Mouse (Mus musculus) limb, embryonic 12.5 days (tissue): ENCODE measurements around the gene Mamstr. TPM values are rescaled to one million over a fixed set of nuclear protein-coding genes. Genes with fewer than 3 reads are reported as not detected.

Experiments used
- ATAC-seq: fragments of 200-750 bp; cut with Nextera tagmentation; 2 replicates; pipeline ENCODE4 v1.8.0; 2017; ENCODE audit warnings: low read depth, moderate TSS enrichment; ENCODE audit not compliant: insufficient number of reproducible peaks, insufficient read depth, low FRiP score, low TSS enrichment
- H3K27ac ChIP-seq: fragments of 300-500 bp; sonication (generic); 2 replicates; pipeline ENCODE4 v1.5.1; 2016; ENCODE audit warnings: mild to moderate bottlenecking, moderate library complexity
- H3K27me3 ChIP-seq: fragments of 300-500 bp; sonication (generic); 2 replicates; pipeline ENCODE4 v1.6.1; 2016; ENCODE audit warnings: mild to moderate bottlenecking, moderate library complexity
- H3K36me3 ChIP-seq: fragments of 300-500 bp; sonication (generic); 2 replicates; pipeline ENCODE4 v1.6.1; 2016; ENCODE audit warnings: mild to moderate bottlenecking, moderate library complexity
- H3K4me1 ChIP-seq: fragments of 300-500 bp; sonication (generic); replicated peaks from 2 replicates; pipeline ENCODE4 v1.6.1; 2016
- H3K4me2 ChIP-seq: fragments of 300-500 bp; sonication (generic); 2 replicates; pipeline ENCODE4 v1.6.1; 2016; ENCODE audit warnings: mild to moderate bottlenecking, moderate library complexity
- H3K4me3 ChIP-seq: fragments of 300-500 bp; sonication (generic); replicated peaks from 2 replicates; pipeline ENCODE4 v1.5.1; 2016; ENCODE audit warnings: mild to moderate bottlenecking
- H3K9ac ChIP-seq: fragments of 300-500 bp; sonication (generic); replicated peaks from 2 replicates; pipeline ENCODE4 v1.6.1; 2016; ENCODE audit warnings: mild to moderate bottlenecking, moderate library complexity
- H3K9me3 ChIP-seq: fragments of 300-500 bp; sonication (generic); 2 replicates; pipeline ENCODE4 v1.6.1; 2016; ENCODE audit warnings: mild to moderate bottlenecking, moderate library complexity
- WGBS: fragments of 180-500 bp; shearing (Covaris S2); methylation state at CpG from one replicate; pipeline ENCODE4 v1.1.7; 2016; 5-methylcytosine and 5-hydroxymethylcytosine counted together
- polyA plus RNA-seq: library from polyadenylated mRNA; unstranded; fragments of >200 nt; fragmentation: Nextera tagmentation; extraction: Ambion mirVana; gene quantifications from 2 replicates; pipeline ENCODE4 v1.2.1, GENCODE M21; 2016

Mamstr gene
- polyA plus RNA-seq, 1 experiment from 2014 or later = 5.7 TPM

DNA sequence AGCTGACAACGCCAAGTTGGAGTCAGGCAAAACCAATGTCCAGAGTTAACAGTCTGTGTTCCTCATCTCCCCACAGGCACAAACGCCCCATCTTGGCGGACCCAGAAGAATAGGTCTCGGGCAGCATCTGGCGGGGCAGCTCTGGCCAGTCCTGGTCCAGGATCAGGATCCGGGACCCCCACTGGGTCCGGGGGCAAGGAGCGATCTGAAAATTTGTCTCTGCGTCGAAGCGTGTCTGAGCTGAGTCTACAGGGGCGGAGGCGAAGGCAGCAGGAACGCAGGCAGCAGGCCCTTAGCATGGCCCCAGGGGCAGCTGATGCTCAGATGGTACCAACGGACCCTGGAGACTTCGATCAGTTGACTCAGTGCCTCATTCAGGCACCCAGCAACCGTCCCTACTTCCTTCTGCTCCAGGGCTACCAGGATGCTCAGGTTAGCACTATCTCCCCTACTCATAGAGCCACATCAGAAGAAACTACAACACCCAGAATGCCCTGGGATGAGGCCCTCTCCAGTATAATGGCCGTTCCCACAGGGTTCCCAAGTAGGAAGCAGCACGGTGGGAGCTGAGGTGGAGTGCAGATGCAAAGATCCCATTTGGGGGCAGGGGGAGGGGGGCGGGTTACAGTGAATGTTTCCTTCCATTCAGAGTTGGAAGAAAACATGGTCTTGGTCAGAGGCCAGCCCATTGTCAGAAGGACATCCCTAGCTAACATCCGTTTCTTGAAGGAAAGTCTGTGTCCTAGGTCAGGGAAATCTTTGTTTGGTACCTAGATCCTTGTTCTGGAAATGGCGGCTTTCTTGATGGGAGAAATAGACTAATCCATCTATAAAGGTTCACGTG, 9.5 kb upstream of the Mamstr start:
- no peak overlapping the region for H3K4me3 ChIP-seq
- no peak overlapping the region for H3K9ac ChIP-seq
- H3K4me1 ChIP-seq = peaks cover 11% of the 10 kb centered on the region
- no peak overlapping the region for H3K4me2 ChIP-seq
- no peak for ATAC-seq
- H3K27me3 ChIP-seq = peaks cover 64% of the 10 kb centered on the region
- no peak overlapping the region for H3K27ac ChIP-seq
- no peaks in the 10 kb centered on the region for H3K36me3 ChIP-seq
- H3K9me3 ChIP-seq = no peaks in the 10 kb centered on the region
- WGBS = 73% methylated on average over 23 of the region's 23 CpGs

DNA sequence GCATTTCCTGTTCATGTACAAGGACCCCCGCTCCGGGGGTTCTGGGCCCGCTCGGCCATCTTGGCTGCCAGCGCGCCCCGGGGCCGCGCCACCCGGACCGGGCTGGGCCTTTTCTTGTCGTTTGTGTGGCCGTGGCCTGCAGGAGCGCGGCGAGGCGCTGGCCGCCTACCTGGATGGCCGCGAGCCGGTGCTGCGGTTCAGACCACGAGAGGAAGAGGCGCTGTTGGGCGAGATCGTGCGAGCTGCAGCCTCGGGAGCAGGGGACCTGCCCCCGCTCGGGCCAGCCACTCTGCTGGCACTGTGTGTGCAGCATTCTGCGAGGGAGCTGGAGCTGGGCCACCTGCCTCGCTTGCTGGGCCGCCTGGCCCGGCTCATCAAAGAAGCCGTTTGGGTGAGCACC, 7.3 kb upstream of the Mamstr start:
- 8% methylated on average over 34 of the region's 35 CpGs for whole genome bisulfite sequencing
- Histone ChIP-seq H3K27ac (no peak overlapping the region), H3K27me3 (peaks cover 50% of the 10 kb centered on the region)

DNA sequence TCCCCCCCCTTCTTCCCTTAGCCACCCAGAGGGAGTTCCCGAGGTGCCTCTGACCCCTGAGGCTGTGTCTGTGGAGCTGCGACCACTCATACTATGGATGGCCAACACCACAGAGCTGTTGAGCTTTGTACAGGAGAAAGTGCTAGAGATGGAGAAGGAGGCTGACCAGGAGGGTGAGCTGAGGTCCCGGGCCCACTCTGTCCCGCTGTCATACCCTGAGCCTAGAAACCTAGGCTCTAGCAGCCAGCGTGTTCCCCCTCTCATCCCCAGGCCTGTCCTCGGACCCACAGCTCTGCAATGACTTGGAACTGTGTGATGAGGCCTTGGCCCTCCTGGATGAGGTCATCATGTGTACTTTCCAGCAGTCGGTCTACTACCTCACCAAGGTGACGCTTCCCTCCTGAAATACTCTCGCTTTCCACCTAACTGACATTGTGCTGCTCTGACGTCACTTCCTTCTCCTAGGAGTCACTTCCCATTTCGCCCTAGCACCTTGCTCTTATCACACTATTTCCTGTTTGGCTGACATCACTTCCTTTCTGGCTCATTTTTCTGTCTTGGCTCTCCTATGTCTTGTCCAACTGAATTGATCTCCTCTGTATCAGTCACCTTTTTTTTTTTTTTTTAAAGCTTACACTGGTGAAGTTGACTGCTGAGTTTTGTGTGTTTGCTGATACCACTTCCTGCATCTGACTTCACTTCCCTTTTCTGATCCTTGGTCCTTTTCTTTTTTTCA, 4.7 kb upstream of the Mamstr start:
- no peaks in the 10 kb centered on the region for H3K9me3 ChIP-seq
- no peak overlapping the region for H3K4me2 ChIP-seq
- H3K4me1 ChIP-seq = peaks cover 24% of the 10 kb centered on the region
- H3K4me3 ChIP-seq = no peak overlapping the region
- no peak overlapping the region for H3K27ac ChIP-seq
- WGBS = 92% methylated on average over 11 of the region's 11 CpGs
- H3K36me3 ChIP-seq = peaks cover 14% of the 10 kb centered on the region; the same call in 1 of the 2 replicates
- no peak for ATAC-seq
- no peak overlapping the region for H3K9ac ChIP-seq
- peaks cover 30% of the 10 kb centered on the region for H3K27me3 ChIP-seq

More for the DNA sequence above, 7.3 kb upstream of the Mamstr start:
- H3K36me3 ChIP-seq = peaks cover 14% of the 10 kb centered on the region; the same call in 1 of the 2 replicates
- H3K4me2 ChIP-seq = peak overlapping the region; percentile 60
- peak overlapping the region; percentile 58 for H3K9ac ChIP-seq
- peak overlapping the region; percentile 32 for H3K4me3 ChIP-seq
- ATAC-seq = no peak
- H3K4me1 ChIP-seq = peaks cover 11% of the 10 kb centered on the region
- no peaks in the 10 kb centered on the region for H3K9me3 ChIP-seq

DNA sequence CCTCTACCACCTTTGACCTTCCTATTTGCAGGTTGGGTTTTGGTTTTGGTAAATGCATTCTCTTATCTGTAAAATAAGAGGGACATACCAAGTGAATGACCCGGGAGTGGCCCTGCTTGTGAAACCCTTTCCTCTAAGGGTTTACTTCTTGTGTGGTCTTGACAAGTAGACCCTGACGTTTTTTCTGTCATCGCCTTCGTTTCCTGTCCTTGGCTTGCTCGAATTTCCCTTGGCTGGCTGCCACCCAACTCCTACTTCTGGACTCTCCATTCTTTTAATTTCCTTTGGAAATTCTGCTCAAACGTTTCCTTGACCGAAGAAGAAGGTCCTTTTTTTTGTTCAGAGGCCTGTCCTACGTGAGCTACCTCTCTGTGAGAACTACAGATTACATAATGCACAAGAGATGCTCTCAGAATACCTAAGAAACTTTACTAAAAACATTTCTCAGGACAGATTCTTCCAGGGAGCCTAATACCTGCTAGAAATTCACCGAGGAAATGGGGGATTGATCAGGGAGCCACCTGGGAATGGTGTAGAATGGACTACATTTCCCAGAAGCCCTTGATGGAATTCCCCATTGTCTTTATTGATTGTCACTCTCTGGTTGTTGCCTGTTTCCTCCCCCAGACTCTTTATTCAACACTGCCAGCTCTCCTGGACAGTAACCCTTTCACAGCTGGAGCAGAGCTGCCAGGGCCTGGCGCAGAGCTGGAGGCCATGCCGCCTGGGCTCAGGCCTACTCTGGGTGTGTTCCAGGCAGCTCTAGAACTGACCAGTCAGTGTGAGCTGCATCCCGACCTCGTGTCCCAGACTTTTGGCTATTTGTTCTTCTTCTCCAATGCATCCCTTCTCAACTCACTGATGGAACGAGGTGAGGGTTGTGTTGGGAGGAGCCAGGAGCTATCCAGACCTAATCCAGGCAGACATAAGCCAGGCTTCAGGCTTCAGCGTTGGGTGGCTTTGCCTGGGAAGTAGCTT, 3.8 kb upstream of the Mamstr start:
- 84% methylated on average over 15 of the region's 15 CpGs for WGBS
- Histone ChIP-seq H3K4me3 (no peak overlapping the region), H3K36me3 (peaks cover 14% of the 10 kb centered on the region; the same call in 1 of the 2 replicates), H3K4me1 (peaks cover 26% of the 10 kb centered on the region), H3K27ac (peak overlapping the region; percentile 29; the same call in 1 of the 2 replicates), H3K9me3 (no peaks in the 10 kb centered on the region), H3K27me3 (peaks cover 23% of the 10 kb centered on the region), H3K9ac (0 out of 2 replicates have a peak overlapping the region, but pooled peaks have one; percentile 8), H3K4me2 (no peak overlapping the region)
- no peak for ATAC-seq

DNA sequence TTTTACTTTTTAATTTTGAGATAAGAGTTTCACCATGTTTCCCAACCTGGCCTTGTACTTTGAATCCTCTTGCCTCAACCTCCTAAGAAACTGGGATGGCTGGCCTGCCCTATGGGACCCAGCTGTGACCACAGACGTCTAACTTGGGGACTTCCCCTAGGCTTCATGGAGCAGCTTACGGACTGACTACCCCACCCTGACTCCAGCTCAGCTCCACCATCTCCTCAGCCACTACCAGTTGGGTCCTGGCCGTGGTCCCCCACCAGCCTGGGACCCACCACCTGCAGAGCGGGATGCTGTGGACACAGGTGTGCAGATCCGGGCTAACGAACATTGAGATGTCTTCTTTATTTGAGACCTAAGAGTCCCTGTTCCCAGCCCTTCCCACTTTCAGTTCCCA, 2.1 kb upstream of the Mamstr start:
- H3K9me3 ChIP-seq = no peaks in the 10 kb centered on the region
- no peak overlapping the region for H3K4me3 ChIP-seq
- H3K4me2 ChIP-seq = peak overlapping the region; percentile 51; the same call in 1 of the 2 replicates
- H3K27ac ChIP-seq = no peak overlapping the region
- H3K4me1 ChIP-seq = peaks cover 36% of the 10 kb centered on the region
- WGBS = 93% methylated on average over 6 of the region's 6 CpGs
- no peak for ATAC-seq
- no peak overlapping the region for H3K9ac ChIP-seq
- peaks cover 14% of the 10 kb centered on the region; the same call in 1 of the 2 replicates for H3K36me3 ChIP-seq
- H3K27me3 ChIP-seq = peaks cover 8% of the 10 kb centered on the region

DNA sequence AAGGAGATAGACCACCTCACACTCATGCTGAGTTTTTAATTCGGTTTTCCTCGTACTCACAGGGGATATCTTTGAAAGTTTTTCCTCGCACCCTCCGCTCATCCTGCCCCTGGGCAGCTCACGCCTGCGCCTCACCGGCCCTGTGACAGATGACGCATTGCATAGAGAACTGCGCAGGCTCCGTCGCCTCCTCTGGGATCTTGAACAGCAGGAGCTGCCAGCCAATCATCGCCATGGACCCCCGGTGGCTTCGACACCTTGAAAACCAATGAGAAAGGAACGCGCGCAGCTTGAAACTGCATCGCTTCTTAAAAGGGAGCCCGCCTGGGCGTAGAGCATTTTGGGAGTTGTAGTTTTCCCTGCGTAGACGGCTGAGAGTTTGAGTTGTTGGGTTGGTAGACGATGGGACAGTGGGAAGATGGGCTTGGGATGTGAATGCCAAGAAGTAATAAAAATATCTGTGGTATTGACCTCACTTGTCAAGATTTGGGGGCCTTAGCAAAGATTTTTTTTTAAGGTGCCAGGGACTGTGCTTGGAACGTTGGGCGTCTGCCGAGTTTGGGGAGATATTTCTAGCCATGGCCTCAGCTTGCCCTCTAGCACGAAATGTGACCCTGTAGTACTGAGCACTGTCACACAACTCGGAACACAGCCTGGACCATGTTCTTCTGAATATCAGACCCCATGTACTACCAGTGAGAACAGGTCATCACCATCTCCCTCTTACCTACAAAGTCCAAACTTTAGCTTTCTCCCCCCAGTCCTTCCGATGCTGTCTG, 965 bp upstream of the Mamstr start:
- 18% methylated on average over 29 of the region's 29 CpGs for WGBS
- 0 out of 2 replicates have a peak overlapping the region, but pooled peaks have one; percentile 53 for H3K27ac ChIP-seq

DNA sequence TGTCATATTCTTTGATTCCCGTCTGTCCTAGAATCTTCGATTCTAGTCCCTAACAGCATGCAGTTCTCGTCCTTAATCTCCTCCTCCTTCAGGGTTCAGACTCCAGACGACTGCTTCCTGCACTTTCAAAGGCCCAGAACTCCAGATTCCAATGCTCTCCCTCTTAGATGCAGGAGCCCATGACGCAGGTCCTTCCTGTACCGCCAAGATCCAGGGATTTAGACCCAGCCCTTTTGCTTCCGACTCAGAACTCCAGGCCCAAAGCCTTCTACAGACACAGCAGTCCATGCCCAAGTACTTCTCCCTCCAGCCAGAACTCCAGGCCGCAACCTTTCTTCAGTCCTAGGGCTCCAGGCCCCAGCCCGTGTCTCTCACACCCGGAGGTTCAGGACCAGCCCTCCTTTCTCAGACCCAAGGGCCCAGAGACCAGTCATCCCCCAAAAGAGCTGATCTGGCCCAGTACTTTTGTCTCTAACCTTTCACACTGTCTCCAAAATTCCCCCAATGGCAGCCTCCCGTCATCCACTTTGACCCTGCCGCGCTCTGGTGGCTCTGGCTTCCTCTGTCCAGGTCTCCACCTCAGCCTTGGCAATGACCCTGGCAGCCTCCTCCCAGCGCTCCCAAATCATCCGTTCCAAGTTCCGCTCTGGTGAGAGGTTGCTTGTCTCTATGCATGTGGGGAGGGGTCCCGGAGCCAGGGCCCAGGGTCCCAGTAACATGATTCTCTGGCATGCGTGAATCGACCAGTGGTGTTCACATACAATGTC, 597 bp downstream of the Mamstr start:
- H3K36me3 ChIP-seq = peaks cover 14% of the 10 kb centered on the region; the same call in 1 of the 2 replicates
- no peak for ATAC-seq
- H3K4me1 ChIP-seq = peaks cover 49% of the 10 kb centered on the region

More for the DNA sequence above, 965 bp upstream of the Mamstr start:
- H3K4me3 ChIP-seq = peak overlapping the region; percentile 32
- H3K9ac ChIP-seq = 0 out of 2 replicates have a peak overlapping the region, but pooled peaks have one; percentile 38
- H3K27me3 ChIP-seq = no peaks in the 10 kb centered on the region; the same call in 1 of the 2 replicates
- H3K4me1 ChIP-seq = peaks cover 37% of the 10 kb centered on the region
- H3K9me3 ChIP-seq = no peaks in the 10 kb centered on the region
- ATAC-seq = peak; percentile 77
- peaks cover 14% of the 10 kb centered on the region; the same call in 1 of the 2 replicates for H3K36me3 ChIP-seq
- H3K4me2 ChIP-seq = peak overlapping the region; percentile 51

DNA sequence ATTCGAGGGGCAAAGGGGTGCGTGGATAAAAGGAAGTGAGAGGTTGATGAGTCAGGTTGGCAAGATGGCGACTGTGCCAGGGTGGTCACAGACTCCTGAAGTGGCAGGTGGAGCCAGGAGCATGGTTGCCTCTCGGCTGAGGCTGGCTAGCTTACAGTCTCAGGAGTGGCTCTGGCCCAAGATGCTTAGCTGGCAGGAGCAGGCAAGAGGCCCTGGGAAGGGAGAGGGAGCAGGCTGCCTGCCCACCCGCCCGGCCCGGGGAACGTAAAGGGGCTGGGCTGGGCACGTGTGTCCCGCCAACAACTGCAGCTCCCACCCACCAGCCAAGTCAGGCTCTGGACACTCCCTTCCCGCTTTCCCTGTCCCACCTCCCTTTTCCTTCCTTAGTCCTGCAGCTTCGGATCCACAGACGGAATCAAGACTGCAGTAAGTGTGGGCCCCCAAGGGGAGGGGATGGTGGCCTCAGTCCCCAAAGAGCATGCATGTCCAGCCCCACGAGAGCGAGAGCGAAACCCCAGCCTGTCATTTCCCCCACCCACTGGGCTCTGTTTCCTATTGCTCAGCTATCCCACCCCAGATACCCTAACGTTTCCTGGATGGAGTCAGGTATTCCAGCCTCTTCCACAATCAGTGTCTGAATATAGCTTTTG, 1.7 kb downstream of the Mamstr start:
- H3K36me3 ChIP-seq = peaks cover 8% of the 10 kb centered on the region; the same call in 1 of the 2 replicates
- 0 out of 2 replicates have a peak overlapping the region, but pooled peaks have one; percentile 37 for H3K27ac ChIP-seq

More for the DNA sequence above, 597 bp downstream of the Mamstr start:
- H3K9ac ChIP-seq = no peak overlapping the region
- no peaks in the 10 kb centered on the region for H3K9me3 ChIP-seq
- peaks cover 6% of the 10 kb centered on the region; the same call in 1 of the 2 replicates for H3K27me3 ChIP-seq
- no peak overlapping the region for H3K27ac ChIP-seq
- no peak overlapping the region for H3K4me3 ChIP-seq
- peak overlapping the region; percentile 64; the same call in 1 of the 2 replicates for H3K4me2 ChIP-seq
- WGBS = 74% methylated on average over 19 of the region's 19 CpGs

DNA sequence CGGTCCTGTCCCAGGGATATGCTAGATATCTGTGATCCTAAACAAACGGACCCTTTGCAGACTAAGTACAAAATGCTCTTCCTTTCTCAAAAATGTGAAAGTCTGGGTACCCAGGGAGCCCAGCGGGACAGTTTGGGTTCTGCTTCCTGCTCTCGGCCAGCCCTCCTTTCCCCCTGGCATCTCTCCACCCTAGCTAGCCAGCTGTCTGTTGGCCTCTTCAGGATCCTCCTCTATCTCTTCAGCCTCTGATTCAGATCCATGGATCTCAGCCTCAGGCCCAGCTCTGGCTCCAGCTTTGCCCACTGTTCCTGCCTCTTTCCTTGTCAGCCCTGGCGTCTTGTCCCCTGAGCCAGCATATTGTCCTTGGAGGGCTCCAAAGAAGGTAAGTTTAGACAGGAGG, 2.3 kb downstream of the Mamstr start:
- Histone ChIP-seq H3K9me3 (no peaks in the 10 kb centered on the region), H3K4me1 (peaks cover 49% of the 10 kb centered on the region), H3K27me3 (peaks cover 6% of the 10 kb centered on the region; the same call in 1 of the 2 replicates), H3K4me3 (peak overlapping the region; percentile 48; the same call in 1 of the 2 replicates), H3K4me2 (peak overlapping the region; percentile 64), H3K27ac (no peak overlapping the region), H3K36me3 (0 out of 2 replicates have a peak, but pooled peaks cover 3% of the 10 kb centered on the region), H3K9ac (no peak overlapping the region)
- no peak for ATAC-seq
- 83% methylated on average over 5 of the region's 5 CpGs for WGBS

More for the DNA sequence above, 1.7 kb downstream of the Mamstr start:
- 0 out of 2 replicates have a peak overlapping the region, but pooled peaks have one; percentile 1 for H3K4me3 ChIP-seq
- H3K9me3 ChIP-seq = no peaks in the 10 kb centered on the region
- 0 out of 2 replicates have a peak overlapping the region, but pooled peaks have one; percentile 2 for H3K9ac ChIP-seq
- peaks cover 6% of the 10 kb centered on the region; the same call in 1 of the 2 replicates for H3K27me3 ChIP-seq
- ATAC-seq = no peak
- H3K4me2 ChIP-seq = peak overlapping the region; percentile 64
- H3K4me1 ChIP-seq = peaks cover 49% of the 10 kb centered on the region
- 63% methylated on average over 17 of the region's 17 CpGs for WGBS
